Mouse (Mus musculus): ENCODE measurements around the gene Hcar1. TPM values are rescaled to one million over a fixed set of nuclear protein-coding genes. Genes with fewer than 3 reads are reported as not detected.

Hcar1 gene
- total RNA-seq, 1 experiment, result not detected

DNA sequence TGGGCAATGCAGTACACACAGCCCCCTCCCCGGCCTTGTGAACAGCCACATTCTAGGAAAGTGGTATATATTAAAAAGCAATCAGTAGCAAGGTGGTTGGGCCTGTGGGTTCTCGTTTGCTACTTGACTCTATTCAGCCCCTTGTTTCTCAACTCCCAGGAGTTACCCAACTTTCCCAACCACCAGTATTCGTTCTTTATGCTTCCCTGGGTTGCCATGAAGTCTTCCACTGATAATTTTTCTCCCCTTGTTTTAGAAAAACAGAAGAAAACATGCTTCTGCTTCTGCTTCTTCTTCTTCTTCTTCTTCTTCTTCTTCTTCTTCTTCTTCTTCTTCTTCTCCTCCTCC lies 36.9 kb downstream of the Hcar1 start:
- H3K27ac ChIP-seq (ENCODE audit: insufficient read depth, low read depth, low read length, poor library complexity, severe bottlenecking), result no peak overlapping the region
- no peak for DNase-seq (ENCODE audit: low read depth, low spot score)
- no peaks in the 10 kb centered on the region for H3K9me3 ChIP-seq (ENCODE audit: control insufficient read depth, insufficient read depth, low read depth, low read length)
- H3K4me1 ChIP-seq (ENCODE audit: control insufficient read depth in 2 of 2, insufficient read depth in 2 of 2, low read length in 2 of 2, poor library complexity in 1 of 2), result 0 out of 4 replicates have a peak, but pooled peaks cover 0 to 2% of the 10 kb centered on the region in 2 experiments
- in situ Hi-C loops (cut with MboI; ENCODE audit: low sequenced_read_pairs in 2 of 2, unreplicated experiment in 2 of 2), result no loop called here
- no peak overlapping the region for H3K4me3 ChIP-seq (ENCODE audit: insufficient read depth in 1 of 2, low read depth in 1 of 2, low read length in 2 of 2, poor library complexity in 1 of 2, severe bottlenecking in 1 of 2)
- TF ChIP-seq ZC3H11A (IDR thresholded peaks at IDR 0.05; ENCODE audit: borderline replicate concordance, low read depth, low read length) (no peak), HCFC1 (IDR thresholded peaks at IDR 0.05; ENCODE audit: borderline replicate concordance, insufficient read depth, low read length) (no peak), MAFK (IDR thresholded peaks at IDR 0.05; ENCODE audit: insufficient read depth, low read depth, low read length) (no peak), ZNF384 (IDR thresholded peaks at IDR 0.05; ENCODE audit: low read depth, low read length) (no peak), CHD2 (IDR thresholded peaks at IDR 0.05; ENCODE audit: low read depth, low read length) (no peak)
- H3K36me3 ChIP-seq (ENCODE audit: control insufficient read depth, insufficient read depth, low read length, poor library complexity, severe bottlenecking), result no peaks in the 10 kb centered on the region
- no peak overlapping the region for H3K9ac ChIP-seq (ENCODE audit: insufficient read depth, low read depth, low read length, poor library complexity, severe bottlenecking)

DNA sequence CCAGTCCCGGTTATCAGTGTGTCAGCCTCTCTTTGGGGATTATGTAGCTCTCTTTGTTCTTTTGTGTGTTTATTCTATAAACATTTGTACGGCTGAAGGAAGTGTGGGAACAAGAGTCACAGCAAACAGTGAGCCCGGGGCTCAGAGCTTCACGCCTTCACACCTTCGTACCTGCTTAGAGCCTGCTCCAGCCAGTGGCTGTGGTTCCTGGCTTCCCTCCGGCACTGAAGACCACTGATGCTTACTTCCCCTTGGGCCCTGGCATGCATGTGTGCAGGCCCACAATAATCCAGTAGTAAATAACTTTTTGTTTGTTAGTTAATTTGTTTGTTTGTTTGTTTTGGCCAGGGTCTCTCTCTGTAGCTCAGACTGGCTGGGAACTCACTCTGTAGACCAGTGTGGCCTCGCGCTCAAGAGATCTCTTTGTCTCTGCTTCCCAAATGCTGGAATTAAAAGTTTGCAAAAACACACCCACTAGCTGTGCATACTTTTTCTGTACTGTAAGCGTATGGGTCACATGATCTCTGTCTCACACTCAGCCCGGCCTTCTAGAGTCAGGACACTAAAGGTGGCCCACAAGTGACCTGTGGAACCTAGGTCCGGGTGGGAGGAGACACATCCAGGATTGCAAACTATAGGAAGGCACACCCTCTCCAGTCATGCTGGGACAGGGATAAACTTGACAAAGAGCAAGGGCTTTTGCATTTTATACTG lies 37.4 kb downstream of the Hcar1 start:
- 0 out of 4 replicates have a peak, but pooled peaks cover 0 to 2% of the 10 kb centered on the region in 2 experiments for H3K4me1 ChIP-seq (ENCODE audit: control insufficient read depth in 2 of 2, insufficient read depth in 2 of 2, low read length in 2 of 2, poor library complexity in 1 of 2)
- no peak overlapping the region for H3K9ac ChIP-seq (ENCODE audit: insufficient read depth, low read depth, low read length, poor library complexity, severe bottlenecking)
- H3K4me3 ChIP-seq (ENCODE audit: insufficient read depth in 1 of 2, low read depth in 1 of 2, low read length in 2 of 2, poor library complexity in 1 of 2, severe bottlenecking in 1 of 2), result no peak overlapping the region
- TF ChIP-seq HCFC1 (IDR thresholded peaks at IDR 0.05; ENCODE audit: borderline replicate concordance, insufficient read depth, low read length) (no peak), ZC3H11A (IDR thresholded peaks at IDR 0.05; ENCODE audit: borderline replicate concordance, low read depth, low read length) (no peak), MAFK (IDR thresholded peaks at IDR 0.05; ENCODE audit: insufficient read depth, low read depth, low read length) (no peak), CHD2 (IDR thresholded peaks at IDR 0.05; ENCODE audit: low read depth, low read length) (no peak), ZNF384 (IDR thresholded peaks at IDR 0.05; ENCODE audit: low read depth, low read length) (no peak)
- H3K36me3 ChIP-seq (ENCODE audit: control insufficient read depth, insufficient read depth, low read length, poor library complexity, severe bottlenecking), result no peaks in the 10 kb centered on the region
- DNase-seq (ENCODE audit: low read depth, low spot score), result no peak
- no peaks in the 10 kb centered on the region for H3K9me3 ChIP-seq (ENCODE audit: control insufficient read depth, insufficient read depth, low read depth, low read length)
- in situ Hi-C loops (cut with MboI; ENCODE audit: low sequenced_read_pairs in 2 of 2, unreplicated experiment in 2 of 2), result no loop called here
- no peak overlapping the region for H3K27ac ChIP-seq (ENCODE audit: insufficient read depth, low read depth, low read length, poor library complexity, severe bottlenecking)

DNA sequence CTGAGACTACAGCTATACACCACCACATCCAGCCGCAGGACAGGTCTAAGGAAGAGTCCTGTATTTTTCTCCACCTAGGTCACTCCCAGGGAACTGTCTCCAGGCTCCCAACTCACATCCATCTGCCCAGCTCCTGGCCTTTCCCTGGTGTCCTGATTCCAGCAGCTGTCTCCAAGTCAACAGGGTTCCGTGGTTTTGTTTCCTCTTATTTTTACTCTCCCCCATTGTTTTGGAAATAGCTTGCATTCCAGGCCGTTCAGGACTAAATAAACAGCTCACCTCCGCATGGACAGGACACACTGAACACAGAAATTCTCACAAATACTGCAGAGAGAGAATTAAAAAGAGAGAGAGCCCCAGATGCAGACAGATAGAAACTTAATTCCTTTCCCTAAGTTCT lies 42.4 kb downstream of the Hcar1 start:
- no peak for DNase-seq (ENCODE audit: low read depth, low spot score)
- Histone ChIP-seq H3K4me3 (ENCODE audit: insufficient read depth in 1 of 2, low read depth in 1 of 2, low read length in 2 of 2, poor library complexity in 1 of 2, severe bottlenecking in 1 of 2) (no peak overlapping the region), H3K9ac (ENCODE audit: insufficient read depth, low read depth, low read length, poor library complexity, severe bottlenecking) (no peak overlapping the region), H3K36me3 (ENCODE audit: control insufficient read depth, insufficient read depth, low read length, poor library complexity, severe bottlenecking) (no peaks in the 10 kb centered on the region), H3K27ac (ENCODE audit: insufficient read depth, low read depth, low read length, poor library complexity, severe bottlenecking) (no peak overlapping the region), H3K4me1 (ENCODE audit: control insufficient read depth in 2 of 2, insufficient read depth in 2 of 2, low read length in 2 of 2, poor library complexity in 1 of 2) (peaks cover 0 to 4% of the 10 kb centered on the region in 2 experiments; a peak in 1 of 4 replicates), H3K9me3 (ENCODE audit: control insufficient read depth, insufficient read depth, low read depth, low read length) (no peaks in the 10 kb centered on the region; the same call in 1 of the 2 replicates)
- in situ Hi-C loops (cut with MboI; ENCODE audit: low sequenced_read_pairs in 2 of 2, unreplicated experiment in 2 of 2), result no loop called here
- TF ChIP-seq CHD2 (IDR thresholded peaks at IDR 0.05; ENCODE audit: low read depth, low read length) (no peak), MAFK (IDR thresholded peaks at IDR 0.05; ENCODE audit: insufficient read depth, low read depth, low read length) (no peak), HCFC1 (IDR thresholded peaks at IDR 0.05; ENCODE audit: borderline replicate concordance, insufficient read depth, low read length) (no peak), ZNF384 (IDR thresholded peaks at IDR 0.05; ENCODE audit: low read depth, low read length) (no peak), ZC3H11A (IDR thresholded peaks at IDR 0.05; ENCODE audit: borderline replicate concordance, low read depth, low read length) (no peak)

DNA sequence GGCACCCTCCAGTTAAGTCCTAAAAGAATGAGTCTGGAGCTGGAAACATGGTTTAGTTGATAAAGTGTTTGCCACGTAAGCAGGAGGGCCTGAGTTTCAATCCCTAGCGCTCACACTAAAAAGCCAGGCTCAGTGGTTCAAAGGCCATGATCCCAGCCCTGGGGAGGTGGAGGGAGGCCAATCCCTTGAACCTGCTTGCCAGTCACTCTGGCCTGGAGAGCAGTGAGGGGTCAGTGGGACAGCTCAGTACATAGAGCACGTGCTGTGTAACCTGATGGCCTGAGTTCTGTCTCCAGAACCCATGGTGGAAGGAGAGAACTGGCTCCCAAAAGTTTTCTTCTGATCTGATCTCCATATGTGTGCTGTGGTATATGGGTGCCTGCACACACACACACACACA lies 45.0 kb downstream of the Hcar1 start:
- TF ChIP-seq HCFC1 (IDR thresholded peaks at IDR 0.05; ENCODE audit: borderline replicate concordance, insufficient read depth, low read length) (no peak), CHD2 (IDR thresholded peaks at IDR 0.05; ENCODE audit: low read depth, low read length) (no peak), MAFK (IDR thresholded peaks at IDR 0.05; ENCODE audit: insufficient read depth, low read depth, low read length) (no peak), ZNF384 (IDR thresholded peaks at IDR 0.05; ENCODE audit: low read depth, low read length) (no peak), ZC3H11A (IDR thresholded peaks at IDR 0.05; ENCODE audit: borderline replicate concordance, low read depth, low read length) (no peak)
- Histone ChIP-seq H3K27ac (ENCODE audit: insufficient read depth, low read depth, low read length, poor library complexity, severe bottlenecking) (0 out of 2 replicates have a peak overlapping the region, but pooled peaks have one; percentile 31), H3K9ac (ENCODE audit: insufficient read depth, low read depth, low read length, poor library complexity, severe bottlenecking) (no peak overlapping the region), H3K4me1 (ENCODE audit: control insufficient read depth in 2 of 2, insufficient read depth in 2 of 2, low read length in 2 of 2, poor library complexity in 1 of 2) (peaks cover 0 to 4% of the 10 kb centered on the region in 2 experiments; a peak in 1 of 4 replicates), H3K36me3 (ENCODE audit: control insufficient read depth, insufficient read depth, low read length, poor library complexity, severe bottlenecking) (no peaks in the 10 kb centered on the region), H3K4me3 (ENCODE audit: insufficient read depth in 1 of 2, low read depth in 1 of 2, low read length in 2 of 2, poor library complexity in 1 of 2, severe bottlenecking in 1 of 2) (no peak overlapping the region), H3K9me3 (ENCODE audit: control insufficient read depth, insufficient read depth, low read depth, low read length) (no peaks in the 10 kb centered on the region; the same call in 1 of the 2 replicates)
- in situ Hi-C loops (cut with MboI; ENCODE audit: low sequenced_read_pairs in 2 of 2, unreplicated experiment in 2 of 2), result no loop called here
- no peak for DNase-seq (ENCODE audit: low read depth, low spot score)
